Mouse (Mus musculus): Measurements from ENCODE around the gene Mrgpra2b.
"Not testable (repeated sequence)": the region's sequence is repeated elsewhere in the genome, so short reads cannot be mapped to it uniquely, and the experiment has no call there.

Gene Mrgpra2b

GRCm38 (mm10) chr7:47528762-47529161 is at the start of gene Mrgpra2b:
Gene Mrgpra2b, minus strand, starts transcription at chr7:47528862.
- no peak for DNase-seq (ENCODE audit: extremely low read depth, low read depth, low spot score)

GRCm38 (mm10) chr7:47516379-47516778 is 12.3 kb downstream of the Mrgpra2b start:
- DNase-seq (ENCODE audit: extremely low read depth, low read depth, low spot score): no peak

GRCm38 (mm10) chr7:47515050-47515449 is 13.6 kb downstream of the Mrgpra2b start:
- DNase-seq (ENCODE audit: extremely low read depth, low read depth, low spot score): no peak

GRCm38 (mm10) chr7:47502953-47503352 is 25.7 kb downstream of the Mrgpra2b start:
- no peak for DNase-seq (ENCODE audit: extremely low read depth, low read depth, low spot score)

GRCm38 (mm10) chr7:47491266-47491665 is 37.4 kb downstream of the Mrgpra2b start:
- DNase-seq (ENCODE audit: extremely low read depth, low read depth, low spot score): not testable (repeated sequence)

DNA sequence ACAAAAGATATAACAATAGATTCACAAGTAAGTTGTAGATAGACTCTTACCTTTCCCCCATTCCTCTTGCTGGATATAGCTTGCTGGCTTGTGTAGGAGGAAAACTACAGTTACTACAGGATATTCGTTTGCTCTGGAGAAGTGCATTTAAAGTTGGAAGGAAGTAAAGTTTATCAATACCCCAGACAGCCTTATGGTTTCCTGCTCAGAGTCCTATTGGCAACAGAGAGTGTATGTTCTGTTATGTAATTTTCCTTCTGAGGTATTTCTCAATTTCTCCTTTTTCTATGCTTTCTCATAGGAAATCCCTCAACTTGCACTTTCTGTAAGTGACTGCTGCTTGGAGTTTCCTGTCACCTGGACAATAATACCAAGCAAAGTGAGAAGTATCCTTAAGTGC is 39.2 kb downstream of the Mrgpra2b start:
- DNase-seq (ENCODE audit: extremely low read depth, low read depth, low spot score): not testable (repeated sequence)

DNA sequence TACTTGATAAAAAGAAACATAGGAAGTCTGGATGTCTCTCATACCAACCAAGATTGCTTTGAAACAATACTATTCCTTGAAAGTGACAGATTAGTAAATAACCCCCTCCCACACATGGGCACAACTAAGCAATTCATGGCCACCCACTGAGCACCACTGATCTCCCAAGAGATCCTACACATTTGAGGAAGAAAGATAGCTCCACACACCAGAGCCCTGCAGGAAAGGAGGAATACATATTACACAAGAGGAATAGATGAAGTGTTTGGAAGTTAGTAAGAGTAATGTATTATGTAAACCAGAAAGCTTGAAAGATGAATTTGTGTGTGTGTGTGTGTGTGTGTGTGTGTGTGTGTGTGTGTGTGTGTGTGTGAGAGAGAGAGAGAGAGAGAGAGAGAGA is 45.5 kb downstream of the Mrgpra2b start:
- not testable (repeated sequence) for DNase-seq (ENCODE audit: extremely low read depth, low read depth, low spot score)

- not testable (repeated sequence) for DNase-seq (ENCODE audit: extremely low read depth, low read depth, low spot score)
Observed at GRCm38 (mm10) chr7:47473904-47474303, 54.8 kb downstream of the Mrgpra2b start.

DNA sequence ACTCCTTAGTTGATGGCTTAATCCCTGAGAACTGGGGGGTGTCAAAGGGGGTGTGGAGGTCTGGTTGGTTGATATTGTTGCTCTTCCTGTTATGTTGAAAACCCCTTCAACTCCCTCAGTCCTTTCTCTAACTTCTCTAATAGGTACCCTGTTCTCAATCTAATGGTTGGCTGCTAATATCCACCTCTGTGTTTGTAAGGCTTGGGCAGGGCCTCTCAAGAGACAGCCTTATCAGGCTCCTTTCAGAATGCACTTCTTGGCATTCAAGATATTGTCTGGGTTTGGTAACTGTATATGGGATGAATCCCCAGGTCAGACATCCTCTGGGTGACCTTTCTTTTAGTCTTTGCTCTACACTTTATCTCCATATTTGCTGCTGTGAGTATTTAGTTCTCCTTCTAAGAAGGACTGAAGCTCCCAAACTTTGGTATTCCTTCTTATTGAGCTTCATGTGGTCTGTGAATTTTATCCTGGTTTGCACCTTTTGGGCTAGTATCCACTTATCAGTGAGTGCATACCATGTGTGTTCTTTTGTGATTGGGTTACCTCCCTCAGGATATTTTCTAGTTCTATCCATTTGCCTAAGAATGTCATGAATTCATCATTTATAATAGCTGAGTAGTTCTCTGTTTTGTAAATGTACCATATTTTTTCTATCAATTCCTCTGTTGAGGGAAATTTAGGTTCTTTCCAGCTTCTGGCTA is 63.2 kb downstream of the Mrgpra2b start:
- DNase-seq (ENCODE audit: extremely low read depth, low read depth, low spot score): not testable (repeated sequence)

GRCm38 (mm10) chr7:47452015-47452414 is 76.6 kb downstream of the Mrgpra2b start, which contains the start of gene Mrgpra2a:
Gene Mrgpra2a, minus strand, starts transcription at chr7:47452139.
- not testable (repeated sequence) for DNase-seq (ENCODE audit: extremely low read depth, low read depth, low spot score)

DNA sequence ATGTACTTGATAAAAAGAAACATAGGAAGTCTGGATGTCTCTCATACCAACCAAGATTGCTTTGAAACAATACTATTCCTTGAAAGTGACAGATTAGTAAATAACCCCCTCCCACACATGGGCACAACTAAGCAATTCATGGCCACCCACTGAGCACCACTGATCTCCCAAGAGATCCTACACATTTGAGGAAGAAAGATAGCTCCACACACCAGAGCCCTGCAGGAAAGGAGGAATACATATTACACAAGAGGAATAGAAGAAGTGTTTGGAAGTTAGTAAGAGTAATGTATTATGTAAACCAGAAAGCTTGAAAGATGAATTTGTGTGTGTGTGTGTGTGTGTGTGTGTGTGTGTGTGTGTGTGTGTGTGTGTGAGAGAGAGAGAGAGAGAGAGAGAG is 82.9 kb downstream of the Mrgpra2b start:
- not testable (repeated sequence) for DNase-seq (ENCODE audit: extremely low read depth, low read depth, low spot score)

DNA sequence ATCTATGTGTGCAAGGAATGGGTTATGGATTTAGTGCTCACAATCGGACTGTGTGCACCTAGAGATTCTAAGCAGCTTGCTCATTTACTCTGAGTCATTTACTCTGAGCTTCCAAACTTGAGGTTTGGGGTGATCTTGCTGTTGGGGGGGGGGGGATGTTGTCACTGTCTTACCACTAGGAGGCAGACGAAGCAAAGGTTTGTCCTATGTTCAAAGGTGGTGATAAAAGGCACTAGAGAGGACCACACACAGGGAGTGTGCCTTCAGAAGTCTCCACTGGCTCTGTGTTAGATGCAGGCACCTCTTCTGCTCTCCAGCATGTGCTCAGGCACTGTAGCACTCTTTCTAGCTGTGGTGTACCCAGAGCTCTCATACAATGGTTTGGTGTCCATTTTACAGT is 92.2 kb downstream of the Mrgpra2b start:
- DNase-seq (ENCODE audit: extremely low read depth, low read depth, low spot score): not testable (repeated sequence)

DNA sequence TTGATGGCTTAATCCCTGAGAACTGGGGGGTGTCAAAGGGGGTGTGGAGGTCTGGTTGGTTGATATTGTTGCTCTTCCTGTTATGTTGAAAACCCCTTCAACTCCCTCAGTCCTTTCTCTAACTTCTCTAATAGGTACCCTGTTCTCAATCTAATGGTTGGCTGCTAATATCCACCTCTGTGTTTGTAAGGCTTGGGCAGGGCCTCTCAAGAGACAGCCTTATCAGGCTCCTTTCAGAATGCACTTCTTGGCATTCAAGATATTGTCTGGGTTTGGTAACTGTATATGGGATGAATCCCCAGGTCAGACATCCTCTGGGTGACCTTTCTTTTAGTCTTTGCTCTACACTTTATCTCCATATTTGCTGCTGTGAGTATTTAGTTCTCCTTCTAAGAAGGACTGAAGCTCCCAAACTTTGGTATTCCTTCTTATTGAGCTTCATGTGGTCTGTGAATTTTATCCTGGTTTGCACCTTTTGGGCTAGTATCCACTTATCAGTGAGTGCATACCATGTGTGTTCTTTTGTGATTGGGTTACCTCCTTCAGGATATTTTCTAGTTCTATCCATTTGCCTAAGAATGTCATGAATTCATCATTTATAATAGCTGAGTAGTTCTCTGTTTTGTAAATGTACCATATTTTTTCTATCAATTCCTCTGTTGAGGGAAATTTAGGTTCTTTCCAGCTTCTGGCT is 100.7 kb downstream of the Mrgpra2b start:
- not testable (repeated sequence) for DNase-seq (ENCODE audit: extremely low read depth, low read depth, low spot score)

Measured in fat pad, adult 2 months (tissue).